ENCODE assay signal across 12 mouse cellular contexts in the genomic region with DNA sequence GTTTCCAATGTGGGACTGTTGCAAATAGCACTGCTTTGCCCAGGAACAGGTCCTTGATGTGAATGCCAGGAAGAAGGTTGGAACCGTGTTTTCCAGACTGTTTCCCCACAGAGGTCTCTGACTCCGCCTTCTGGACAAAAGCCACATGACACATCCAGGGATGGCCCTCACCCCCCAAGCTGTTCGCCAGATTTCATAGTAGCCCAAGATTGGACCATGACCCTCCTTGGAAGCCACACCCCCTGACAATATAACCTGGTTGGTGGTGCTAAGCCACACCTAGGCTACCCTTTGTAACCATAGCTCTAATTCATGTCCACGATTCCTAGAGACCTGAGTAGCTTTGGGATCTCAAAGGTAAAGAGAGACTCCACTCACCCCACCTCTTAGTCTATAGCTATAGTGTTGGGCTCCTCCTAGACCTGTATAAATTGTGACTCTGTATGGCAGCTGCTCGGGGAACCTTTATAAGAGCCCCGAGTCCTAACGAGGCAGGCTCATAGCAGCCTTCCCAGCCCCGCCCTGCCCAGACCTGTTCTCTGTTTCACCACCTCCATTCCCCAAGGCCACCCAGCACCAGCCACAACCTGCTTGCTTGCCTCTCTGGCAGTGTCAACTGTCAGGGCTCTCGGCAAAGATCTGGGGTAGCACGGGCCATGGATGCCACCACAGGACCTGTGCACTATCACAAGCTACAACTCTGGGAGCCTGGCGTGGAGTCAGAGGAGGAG. TPM values are rescaled to one million over a fixed set of nuclear protein-coding genes. Genes with fewer than 3 reads are reported as not detected.
DNase-seq lines count a peak whose midpoint lies in the region; TF ChIP-seq lines count a peak whose summit lies in the region.
"Had no signal": no experiment of that assay in that cellular context is flagged by ENCODE, and none has a peak within 500 bp of the region (broad histone marks: within the 10 kb centered on the region; RNA-seq: fewer than 3 reads in every experiment).

A gene (plus strand): TSS at position 564 of the 731 bp plus-strand sequence.

- TF ChIP-seq POLR2A in heart, adult 2 months (IDR thresholded peaks at IDR 0.05; ENCODE audit: insufficient read depth, low read depth, low read length), result no peak
- TF ChIP-seq POLR2A in MEL (IDR thresholded peaks at IDR 0.05; ENCODE audit: control insufficient read depth in 1 of 2, insufficient read depth in 1 of 2, low read depth in 1 of 2, low read length in 2 of 2, poor library complexity in 1 of 2), result no peak
- TF ChIP-seq POLR2A in thymus, adult 2 months (IDR thresholded peaks at IDR 0.05; ENCODE audit: control insufficient read depth, extremely low read depth, insufficient read depth, low read length, poor library complexity), result no peak

- H3K36me3 ChIP-seq in heart, adult 2 months (ENCODE audit: control insufficient read depth, insufficient read depth, low read length), result no peaks in the 10 kb centered on the region
- H3K36me3 ChIP-seq in MEL (ENCODE audit: control insufficient read depth in 1 of 2, insufficient read depth in 2 of 2, low read length in 2 of 2), result no peaks in the 10 kb centered on the region
- H3K36me3 ChIP-seq in thymus, adult 2 months (ENCODE audit: control insufficient read depth, insufficient read depth, low read length), result no peaks in the 10 kb centered on the region

- intact Hi-C loops in heart, adult 2 months (cut with DNase I), result no loop called here
- intact Hi-C loops in heart, postnatal 10 days (cut with DNase I), result no loop called here

- H3K4me3 ChIP-seq in heart, adult 2 months, result no peak within 1 kb of the TSS
- H3K4me3 ChIP-seq in MEL (ENCODE audit: control insufficient read depth in 1 of 2, insufficient read depth in 1 of 2, low read depth in 2 of 2, low read length in 2 of 2), result no peak within 1 kb of the TSS; a peak in 1 of 4 replicates
- no peak within 1 kb of the TSS for H3K4me3 ChIP-seq in thymus, adult 2 months (ENCODE audit: control insufficient read depth, insufficient read depth, low read length)
- H3K4me3 ChIP-seq: myocyte had no signal

- H3K79me2 ChIP-seq in heart, adult 2 months (replicated peaks; ENCODE audit: control insufficient read depth, insufficient read depth, low read length), result no peaks in the 10 kb centered on the region
- H3K79me2 ChIP-seq in MEL (ENCODE audit: control insufficient read depth, insufficient read depth, low read length, poor library complexity), result no peaks in the 10 kb centered on the region

- TF ChIP-seq CTCF in heart, adult 2 months (IDR thresholded peaks at IDR 0.05), result peak; percentile 21; the same call in 1 of the 2 replicates
- TF ChIP-seq CTCF in MEL (IDR thresholded peaks at IDR 0.05 in 2 of 3, conservative IDR thresholded peaks at IDR 0.05 in 1 of 3; ENCODE audit: control insufficient read depth in 1 of 3, insufficient read depth in 1 of 3, low read depth in 2 of 3, low read length in 3 of 3, poor library complexity in 1 of 3, severe bottlenecking in 1 of 3), result no peak
- no peak for TF ChIP-seq CTCF in thymus, adult 2 months (IDR thresholded peaks at IDR 0.05; ENCODE audit: borderline replicate concordance, control insufficient read depth, extremely low read depth, insufficient read depth, low read length, poor library complexity)

- no peak within 1 kb of the TSS for H3K27ac ChIP-seq in heart, adult 2 months
- H3K27ac ChIP-seq in MEL (ENCODE audit: control insufficient read depth, low read depth, low read length), result no peak within 1 kb of the TSS
- no peak within 1 kb of the TSS for H3K27ac ChIP-seq in thymus, adult 2 months (ENCODE audit: control insufficient read depth, insufficient read depth, low read length)

- peak in 1 of 2 experiments; percentile 24 for DNase-seq in heart, adult 2 months
- DNase-seq in heart, postnatal 10 days, result no peak
- DNase-seq in MEL (ENCODE audit: low read depth, low spot score), result peak; percentile 33
- peak; percentile 87 for DNase-seq in fat pad, adult 2 months (ENCODE audit: extremely low read depth, low read depth, low spot score)
- peak; percentile 54 to 70 for DNase-seq in kidney, postnatal 4 days
- DNase-seq in c-Kit-positive CD71-positive TER-119-positive erythroid progenitor cells, embryonic 14.5 days (ENCODE audit: low spot score), result no peak
- no peak for DNase-seq in thymus, adult 2 months
- no peak for DNase-seq in layer of hippocampus, adult 8-10 months (ENCODE audit: low spot score in 2 of 2)

- H3K4me1 ChIP-seq in heart, adult 2 months (ENCODE audit: control insufficient read depth, insufficient read depth, low read length), result no peaks in the 10 kb centered on the region
- H3K4me1 ChIP-seq in MEL (ENCODE audit: control insufficient read depth in 1 of 2, insufficient read depth in 2 of 2, low read length in 2 of 2), result peaks cover 0 to 6% of the 10 kb centered on the region in 2 experiments; a peak in 2 of 4 replicates
- no peaks in the 10 kb centered on the region for H3K4me1 ChIP-seq in thymus, adult 2 months (replicated peaks; ENCODE audit: control insufficient read depth, insufficient read depth, low read length)

- TF ChIP-seq RAD21 in MEL (IDR thresholded peaks at IDR 0.05; ENCODE audit: low read depth, low read length), result no peak

- no peak for TF ChIP-seq EP300 in heart, adult 2 months (IDR thresholded peaks at IDR 0.05; ENCODE audit: insufficient read depth, low read depth, low read length)
- TF ChIP-seq EP300 in MEL (IDR thresholded peaks at IDR 0.05; ENCODE audit: low read depth in 1 of 2, low read length in 2 of 2), result no peak

- H3K9me3 ChIP-seq in MEL (replicated peaks; ENCODE audit: insufficient read depth, low read length), result no peaks in the 10 kb centered on the region

- WGBS in heart, adult 2 months, result 49% methylated on average over 11 of the region's 11 CpGs
- 86% methylated on average over 11 of the region's 11 CpGs for WGBS in thymus, adult 2 months

- H3K9ac ChIP-seq in heart, adult 2 months (ENCODE audit: low read depth, low read length), result no peak within 1 kb of the TSS
- no peak within 1 kb of the TSS for H3K9ac ChIP-seq in MEL (ENCODE audit: control insufficient read depth, low read depth, low read length, poor library complexity, severe bottlenecking)

- no peaks in the 10 kb centered on the region for H3K27me3 ChIP-seq in heart, adult 2 months (ENCODE audit: control insufficient read depth, insufficient read depth, low read length)
- H3K27me3 ChIP-seq in MEL (ENCODE audit: control insufficient read depth in 1 of 2, insufficient read depth in 2 of 2, low read length in 2 of 2), result no peaks in the 10 kb centered on the region; a peak in 1 of 4 replicates
- no peaks in the 10 kb centered on the region for H3K27me3 ChIP-seq in thymus, adult 2 months (ENCODE audit: control insufficient read depth, insufficient read depth, low read length)
- H3K27me3 ChIP-seq: CH12.LX had no signal

TF ChIP-seq in MEL, 35 proteins besides CTCF, POLR2A, EP300 and RAD21:
- TF ChIP-seq KAT2A (conservative IDR thresholded peaks at IDR 0.05; ENCODE audit: low read depth, low read length) (no peak), ETS1 (IDR thresholded peaks at IDR 0.05; ENCODE audit: low read depth, low read length) (no peak), ZKSCAN1 (IDR thresholded peaks at IDR 0.05; ENCODE audit: low read depth, low read length) (no peak), ZC3H11A (IDR thresholded peaks at IDR 0.05; ENCODE audit: low read depth, low read length) (no peak), TCF12 (IDR thresholded peaks at IDR 0.05; ENCODE audit: low read depth, low read length) (no peak), USF2 (IDR thresholded peaks at IDR 0.05; ENCODE audit: borderline replicate concordance in 1 of 2, insufficient read depth in 1 of 2, low read depth in 1 of 2, low read length in 2 of 2) (no peak), ZMIZ1 (IDR thresholded peaks at IDR 0.05; ENCODE audit: low read depth, low read length) (no peak), TAL1 (IDR thresholded peaks at IDR 0.05; ENCODE audit: low read length) (no peak), MAZ (IDR thresholded peaks at IDR 0.05; ENCODE audit: low read depth, low read length) (no peak), POLR2AphosphoS2 (IDR thresholded peaks at IDR 0.05; ENCODE audit: low read length) (no peak), TBP (IDR thresholded peaks at IDR 0.05; ENCODE audit: low read depth, low read length) (no peak), E2F4 (IDR thresholded peaks at IDR 0.05; ENCODE audit: borderline replicate concordance, low read depth, low read length) (no peak), NRF1 (IDR thresholded peaks at IDR 0.05; ENCODE audit: insufficient read depth, low read depth, low read length, poor library complexity, severe bottlenecking) (no peak), SIN3A (IDR thresholded peaks at IDR 0.05; ENCODE audit: low read length) (no peak), MEF2A (IDR thresholded peaks at IDR 0.05; ENCODE audit: extremely low read depth, insufficient replicate concordance, low read depth, low read length, poor library complexity, severe bottlenecking) (no peak), MXI1 (IDR thresholded peaks at IDR 0.05; ENCODE audit: low read depth, low read length) (no peak), HCFC1 (IDR thresholded peaks at IDR 0.05; ENCODE audit: low read depth, low read length) (no peak)

RNA-seq across cellular contexts. Expression of the gene that starts here (rescaled TPM):
- total RNA-seq in heart, adult 2 months (2021), result not detected
- polyA plus RNA-seq in heart, adult 2 months (2012; rRNA removed), result 0.20 TPM in 1 of 2 replicates, not detected in the other
- total RNA-seq in heart, postnatal 10 days (2021), result not detected
- not detected in 2 replicates for total RNA-seq in MEL (2012; rRNA removed)
- under 1 TPM in 1 of 2 experiments, not detected in 1; 0.04 TPM for polyA plus RNA-seq in MEL (2012; ENCODE audit: insufficient read depth in 1 of 2, insufficient read length in 2 of 2, low read depth in 1 of 2, low replicate concordance in 2 of 2, missing spikeins in 1 of 2)
- polyA plus RNA-seq in thymus, adult 2 months (2012; rRNA removed), result 4.0 and 4.3 TPM in 2 replicates
- total RNA-seq in layer of hippocampus, adult 8-10 months (2022), result under 1 TPM in 1 of 4 experiments, not detected in 3; 0.23 TPM
- total RNA-seq: heart, postnatal 36 days; left cerebral cortex, postnatal 10 days had no signal
- polyA plus RNA-seq: myocyte had no signal

Comparison
In these comparisons a context has a peak if more than half of its experiments do, and no peak if none do; other contexts are left out.
1. Peak in DNase-seq in MEL; RNA of the gene not detected or under 1 TPM.
2. DNase-seq: peak in fat pad, adult 2 months (single experiment) and kidney, postnatal 4 days (2 of 2); none in heart, postnatal 10 days (0 of 2), c-Kit-positive CD71-positive TER-119-positive erythroid progenitor cells, embryonic 14.5 days (single experiment), thymus, adult 2 months (single experiment) and layer of hippocampus, adult 8-10 months (0 of 2).